Mouse (Mus musculus) ovary, postnatal 36 days (tissue): ENCODE data around the gene Gm10697.
"Not testable (repeated sequence)": the region's sequence is repeated elsewhere in the genome, so short reads cannot be mapped to it uniquely, and the experiment has no call there.

Experiments
- DNase-seq: peaks from one replicate; pipeline ENCODE4 v3.0.0; 2022; ENCODE audit warnings: low spot score, mixed read lengths

Gm10697 gene

DNA sequence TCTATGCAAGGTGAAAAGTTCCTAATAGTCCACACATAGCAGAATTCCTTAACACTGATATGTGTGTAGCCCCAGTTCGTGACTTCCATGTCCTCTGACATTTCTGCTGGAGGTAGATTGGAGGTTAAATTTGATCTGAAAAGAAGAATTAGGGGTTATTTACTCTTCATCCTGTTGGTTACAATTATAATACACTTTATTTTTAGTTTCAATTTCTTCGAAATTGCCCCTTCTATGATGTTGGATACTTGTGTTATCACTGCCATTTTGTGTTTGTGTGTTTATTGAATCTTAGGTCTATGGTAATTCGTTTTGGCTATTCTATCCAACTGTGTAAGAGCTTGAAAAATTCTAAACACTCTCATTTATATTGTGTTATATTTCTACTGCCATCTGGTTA is at the start of gene Gm10697:
TSS of gene Gm10697 (minus strand) at position 101 of the 400 bp plus-strand sequence.
- not testable (repeated sequence) for DNase-seq

DNA sequence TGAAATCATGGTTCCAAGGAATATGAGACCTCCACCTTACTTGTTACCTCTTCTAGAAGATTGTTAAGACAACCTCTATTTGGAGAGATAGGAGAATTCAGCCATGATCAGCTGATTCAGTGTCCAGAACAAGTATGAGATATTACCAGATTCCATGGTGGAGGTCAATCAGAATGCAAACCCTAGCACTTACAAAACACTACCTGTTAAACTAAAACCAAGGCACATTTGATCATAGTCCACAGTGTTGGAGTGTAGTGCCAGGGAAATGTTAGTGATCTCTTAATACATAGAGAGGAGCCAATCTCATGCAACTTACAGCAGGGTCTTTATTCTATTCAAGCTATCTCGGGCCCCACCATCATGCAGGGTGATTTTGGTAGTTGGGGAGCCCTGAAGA is 42.6 kb upstream of the Gm10697 start:
- DNase-seq: not testable (repeated sequence)

GRCm38 (mm10) chr3:94054785-94055184 is 17.7 kb downstream of the Gm10697 start, which contains the start of gene Gm9125:
TSS of gene Gm9125 (minus strand) at chr3:94054885.
- DNase-seq: not testable (repeated sequence)

- DNase-seq: not testable (repeated sequence)
Observed at GRCm38 (mm10) chr3:94049566-94050121, 22.8 kb downstream of the Gm10697 start.

DNA sequence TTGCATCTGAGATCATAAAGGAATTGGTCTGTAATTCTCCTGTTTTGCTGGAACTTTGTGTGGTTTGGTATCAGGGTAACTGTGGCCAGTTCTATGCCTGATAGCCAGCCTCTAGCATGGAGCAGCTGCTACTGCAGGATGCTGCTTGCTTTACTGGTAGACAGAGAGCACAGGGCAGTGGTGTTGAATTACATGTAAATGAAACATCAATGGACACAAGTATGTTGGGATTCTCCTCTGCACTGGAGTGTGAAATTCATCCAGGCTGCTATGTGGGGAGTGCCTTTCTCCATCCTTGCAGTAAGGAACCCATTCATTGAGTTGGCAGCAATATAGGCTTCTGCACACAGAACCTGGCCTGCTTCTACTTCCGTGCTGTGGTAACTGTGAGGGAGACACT is 34.2 kb downstream of the Gm10697 start:
- DNase-seq: not testable (repeated sequence)

- DNase-seq: not testable (repeated sequence)
Observed at GRCm38 (mm10) chr3:94034400-94034799, 38.0 kb downstream of the Gm10697 start.
